16 mouse cellular contexts compared by ENCODE assay signal in the genomic region with DNA sequence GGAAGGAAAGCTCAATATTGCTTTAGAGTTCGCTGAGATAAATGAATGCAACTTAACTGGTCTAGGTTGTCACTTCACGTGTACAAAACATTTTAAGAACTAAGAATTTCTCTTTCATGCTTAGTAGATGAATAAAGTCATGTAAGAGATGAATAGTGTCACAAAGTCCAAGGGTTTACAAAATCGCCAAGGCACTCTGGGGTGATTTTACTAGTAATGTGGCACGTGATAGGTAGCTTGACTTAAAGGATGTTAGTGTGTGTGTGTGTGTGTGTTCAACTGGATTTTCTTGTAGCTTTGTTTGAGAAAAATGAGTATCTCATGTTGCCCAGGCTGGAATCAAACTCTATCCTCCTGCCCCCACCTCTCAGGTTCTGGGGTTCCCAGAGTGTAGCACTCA. TPM values are rescaled to one million over a fixed set of nuclear protein-coding genes. Genes with fewer than 3 reads are reported as not detected.
DNase-seq lines count a peak whose midpoint lies in the region; ATAC-seq and TF ChIP-seq lines count a peak whose summit lies in the region.
"Had no signal": no experiment of that assay in that cellular context is flagged by ENCODE, and none has a peak within 500 bp of the region (broad histone marks: within the 10 kb centered on the region; RNA-seq: fewer than 3 reads in every experiment).

No protein-coding gene starts in this region.

- H3K36me3 ChIP-seq in intestine, embryonic 15.5 days, result no peaks in the 10 kb centered on the region
- no peaks in the 10 kb centered on the region for H3K36me3 ChIP-seq in intestine, embryonic 16.5 days (ENCODE audit: control insufficient read depth, insufficient read depth, low read length)
- peaks cover 7% of the 10 kb centered on the region for H3K36me3 ChIP-seq in C2C12 (ENCODE audit: control insufficient read depth, insufficient read depth)
- no peaks in the 10 kb centered on the region for H3K36me3 ChIP-seq in liver, embryonic 11.5 days (ENCODE audit: control insufficient read depth, insufficient read depth, low read length)

- peak; percentile 8 for DNase-seq in embryo, embryonic 10.5 days (ENCODE audit: low spot score)
- DNase-seq in embryo, embryonic 9.5 days (ENCODE audit: extremely low spot score), result no peak
- DNase-seq in liver, embryonic 11.5 days (ENCODE audit: low spot score), result no peak
- no peak for DNase-seq in adrenal gland, adult 8-10 months
- no peak for DNase-seq in urinary bladder, adult 2 months (ENCODE audit: low spot score)
- DNase-seq: cerebellum, adult 18-20 months; kidney, postnatal 10 days; lung, postnatal 14 days had no signal

- H3K27ac ChIP-seq in intestine, embryonic 15.5 days, result no peak overlapping the region
- H3K27ac ChIP-seq in intestine, embryonic 16.5 days (ENCODE audit: low read length), result no peak overlapping the region
- H3K27ac ChIP-seq in liver, embryonic 11.5 days (ENCODE audit: low read depth, low read length), result peak overlapping the region; percentile 94; the same call in 1 of the 2 replicates

- H3K9ac ChIP-seq in intestine, embryonic 15.5 days, result no peak overlapping the region
- H3K9ac ChIP-seq in intestine, embryonic 16.5 days (ENCODE audit: low read depth, low read length), result no peak overlapping the region
- no peak overlapping the region for H3K9ac ChIP-seq in liver, embryonic 11.5 days (ENCODE audit: low read depth, low read length)

- 0 out of 2 replicates have a peak overlapping the region, but pooled peaks have one; percentile 72 for H3K4me2 ChIP-seq in intestine, embryonic 15.5 days (replicated peaks)
- no peak overlapping the region for H3K4me2 ChIP-seq in intestine, embryonic 16.5 days (ENCODE audit: low read depth, low read length)
- peak overlapping the region; percentile 90 for H3K4me2 ChIP-seq in liver, embryonic 11.5 days

- H3K79me2 ChIP-seq in C2C12 (ENCODE audit: control insufficient read depth, insufficient read depth), result peaks cover 40% of the 10 kb centered on the region

- H3K4me3 ChIP-seq in intestine, embryonic 15.5 days (replicated peaks), result no peak overlapping the region
- no peak overlapping the region; the same call in 1 of the 2 replicates for H3K4me3 ChIP-seq in intestine, embryonic 16.5 days (ENCODE audit: low read length)
- H3K4me3 ChIP-seq in C2C12 (ENCODE audit: insufficient read depth, poor library complexity, severe bottlenecking), result peak overlapping the region; percentile 37
- peak overlapping the region; percentile 94; the same call in 1 of the 2 replicates for H3K4me3 ChIP-seq in liver, embryonic 11.5 days (ENCODE audit: low read depth, low read length)

- no peak overlapping the region for H3ac ChIP-seq in C2C12 (ENCODE audit: control insufficient read depth, insufficient read length, low read depth)

- no peaks in the 10 kb centered on the region for H3K9me3 ChIP-seq in intestine, embryonic 15.5 days
- no peaks in the 10 kb centered on the region for H3K9me3 ChIP-seq in intestine, embryonic 16.5 days (ENCODE audit: control insufficient read depth, low read length)
- no peaks in the 10 kb centered on the region for H3K9me3 ChIP-seq in liver, embryonic 11.5 days (ENCODE audit: control insufficient read depth, low read length)

- peaks cover 31% of the 10 kb centered on the region for H3K79me3 ChIP-seq in C2C12 (ENCODE audit: low read depth)

- no peak for TF ChIP-seq CTCF in C2C12 (IDR thresholded peaks at IDR 0.05; ENCODE audit: control insufficient read depth, insufficient read depth, insufficient read length)

- no peak for ATAC-seq in intestine, embryonic 15.5 days
- no peak for ATAC-seq in intestine, embryonic 16.5 days
- no peak for ATAC-seq in liver, embryonic 11.5 days (replicated peaks; ENCODE audit: low FRiP score)
- ATAC-seq: Patski had no signal

- H3K27me3 ChIP-seq in intestine, embryonic 15.5 days (replicated peaks), result no peaks in the 10 kb centered on the region
- no peaks in the 10 kb centered on the region for H3K27me3 ChIP-seq in intestine, embryonic 16.5 days (replicated peaks; ENCODE audit: control insufficient read depth, insufficient read depth, low read length)
- no peaks in the 10 kb centered on the region for H3K27me3 ChIP-seq in C2C12 (ENCODE audit: control insufficient read depth, insufficient read depth, insufficient read length)
- no peaks in the 10 kb centered on the region for H3K27me3 ChIP-seq in liver, embryonic 11.5 days (replicated peaks; ENCODE audit: control insufficient read depth, insufficient read depth, low read length)
- H3K27me3 ChIP-seq: Patski had no signal

- 76% methylated on average over 4 of the region's 4 CpGs for WGBS in intestine, embryonic 15.5 days
- 72% methylated on average over 4 of the region's 4 CpGs for WGBS in intestine, embryonic 16.5 days
- 82% methylated on average over 4 of the region's 4 CpGs for WGBS in liver, embryonic 11.5 days

- peaks cover 7% of the 10 kb centered on the region for H3K4me1 ChIP-seq in intestine, embryonic 15.5 days (replicated peaks)
- H3K4me1 ChIP-seq in intestine, embryonic 16.5 days (ENCODE audit: control insufficient read depth, insufficient read depth, low read length), result peaks cover 15% of the 10 kb centered on the region
- peaks cover 8% of the 10 kb centered on the region; the same call in 1 of the 2 replicates for H3K4me1 ChIP-seq in liver, embryonic 11.5 days (replicated peaks; ENCODE audit: control insufficient read depth, insufficient read depth, low read length)

TF ChIP-seq in C2C12, 6 proteins besides CTCF, POLR2A, EP300 and RAD21:
- no peak for TF ChIP-seq MAX (IDR thresholded peaks at IDR 0.05)
- no peak for TF ChIP-seq MYOD1 (IDR thresholded peaks at IDR 0.05; ENCODE audit: control insufficient read depth, insufficient read length, low read depth)
- no peak for TF ChIP-seq USF1 (IDR thresholded peaks at IDR 0.05; ENCODE audit: low read depth)
- TF ChIP-seq FOSL1 (IDR thresholded peaks at IDR 0.05; ENCODE audit: insufficient read depth, low read length, poor library complexity, severe bottlenecking), result no peak
- no peak for TF ChIP-seq CEBPB (IDR thresholded peaks at IDR 0.05; ENCODE audit: low read depth)
- TF ChIP-seq MYOG (IDR thresholded peaks at IDR 0.05; ENCODE audit: control insufficient read depth, extremely low read depth, insufficient read length), result no peak

RNA-seq across cellular contexts. Expression of gene Shld2, which starts 1.0 kb away (rescaled TPM):
- 6.7 and 7.0 TPM in 2 replicates for polyA plus RNA-seq in intestine, embryonic 15.5 days (2015; fragmentation: Nextera tagmentation; extraction: Ambion mirVana)
- polyA plus RNA-seq in intestine, embryonic 16.5 days (2015; fragmentation: Nextera tagmentation; extraction: Ambion mirVana), result 5.8 and 7.1 TPM in 2 replicates
- 2.7 TPM for polyA plus RNA-seq in C2C12 (2012; fragmentation: generic; extraction: Trizol)
- 10.5 and 15.4 TPM in 2 replicates for polyA plus RNA-seq in liver, embryonic 11.5 days (2014; fragmentation: Nextera tagmentation; extraction: Ambion mirVana)
- total RNA-seq in adrenal gland, adult 8-10 months (2022), result 10 to 100 TPM; 11.3 to 13.5 (median 12.6) TPM
- polyA plus RNA-seq in urinary bladder, adult 2 months (2012; rRNA removed), result 3.9 and 5.0 TPM in 2 replicates

RNA-seq across cellular contexts. Expression of gene Glud1, which starts 1.3 kb away (rescaled TPM):
- polyA plus RNA-seq in intestine, embryonic 15.5 days (2015; fragmentation: Nextera tagmentation; extraction: Ambion mirVana), result 90.1 and 91.9 TPM in 2 replicates
- 72.9 and 73.6 TPM in 2 replicates for polyA plus RNA-seq in intestine, embryonic 16.5 days (2015; fragmentation: Nextera tagmentation; extraction: Ambion mirVana)
- polyA plus RNA-seq in C2C12 (2012; fragmentation: generic; extraction: Trizol), result 136 TPM
- polyA plus RNA-seq in liver, embryonic 11.5 days (2014; fragmentation: Nextera tagmentation; extraction: Ambion mirVana), result 182 and 192 TPM in 2 replicates
- 100 to 1,000 TPM; 213 to 238 (median 225) TPM for total RNA-seq in adrenal gland, adult 8-10 months (2022)
- polyA plus RNA-seq in urinary bladder, adult 2 months (2012; rRNA removed), result 115 and 123 TPM in 2 replicates

RNA-seq across cellular contexts. Expression of gene Fam25c, which starts 46.0 kb away (rescaled TPM):
- not detected in 2 replicates for polyA plus RNA-seq in intestine, embryonic 15.5 days (2015; fragmentation: Nextera tagmentation; extraction: Ambion mirVana)
- not detected in 2 replicates for polyA plus RNA-seq in intestine, embryonic 16.5 days (2015; fragmentation: Nextera tagmentation; extraction: Ambion mirVana)
- polyA plus RNA-seq in C2C12 (2012; fragmentation: generic; extraction: Trizol), result not detected
- 0.66 TPM in 1 of 2 replicates, not detected in the other for polyA plus RNA-seq in liver, embryonic 11.5 days (2014; fragmentation: Nextera tagmentation; extraction: Ambion mirVana)
- not detected for total RNA-seq in adrenal gland, adult 8-10 months (2022)
- polyA plus RNA-seq in urinary bladder, adult 2 months (2012; rRNA removed), result 714 and 1,004 TPM in 2 replicates
- total RNA-seq: hematopoietic stem cell, adult 5-6 weeks; left cerebral cortex, adult 2 months; midbrain, postnatal 0 days had no signal
- polyA plus RNA-seq: midbrain, postnatal 0 days; Patski; small intestine, adult 2 months had no signal

Comparison
In these comparisons a context has a peak if more than half of its experiments do, and no peak if none do; other contexts are left out.
1. H3K4me3 ChIP-seq: peak in C2C12 (single experiment) and liver, embryonic 11.5 days (single experiment); none in intestine, embryonic 15.5 days (single experiment) and intestine, embryonic 16.5 days (single experiment).
2. RNA of gene Fam25c, which starts 46.0 kb away (polyA plus RNA-seq): 714 to 1,004 TPM in urinary bladder, adult 2 months; 0.66 TPM in liver, embryonic 11.5 days, not detected in intestine, embryonic 16.5 days, not detected in intestine, embryonic 15.5 days and not detected in C2C12 (single experiment); every median in the first group is over 100 times any median in the second.